Mouse (Mus musculus): Measurements from ENCODE around the gene Pygb.

Pygb gene

DNA sequence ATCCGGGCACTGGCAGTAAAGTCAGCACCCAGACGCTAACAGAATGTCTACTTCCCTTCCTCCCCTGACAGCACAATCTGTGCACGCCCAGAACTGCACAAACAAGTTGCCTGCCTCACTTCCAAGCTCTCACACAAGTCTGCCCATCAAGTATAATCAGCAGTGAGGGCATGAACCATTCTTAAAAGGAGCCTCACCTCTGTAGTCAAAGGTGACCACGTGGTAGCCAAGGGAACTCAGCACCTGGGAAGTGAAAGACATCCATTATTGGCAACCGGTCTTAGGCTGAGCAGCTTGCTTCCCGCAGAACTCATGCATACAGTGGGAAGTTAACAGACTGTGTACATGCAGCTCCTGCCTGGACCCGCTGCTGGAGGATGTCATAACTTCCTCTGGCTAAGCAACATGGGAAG, 55.5 kb downstream of the Pygb start:
- DNase-seq: no peak

- DNase-seq: no peak
Measured at GRCm38 (mm10) chr2:150844798-150845197, 58.3 kb downstream of the Pygb start.

- no peak for DNase-seq
Measured at GRCm38 (mm10) chr2:150847436-150847995, 61.0 kb downstream of the Pygb start.

- no peak for DNase-seq
Measured at GRCm38 (mm10) chr2:150851251-150851650, 64.7 kb downstream of the Pygb start.

DNA sequence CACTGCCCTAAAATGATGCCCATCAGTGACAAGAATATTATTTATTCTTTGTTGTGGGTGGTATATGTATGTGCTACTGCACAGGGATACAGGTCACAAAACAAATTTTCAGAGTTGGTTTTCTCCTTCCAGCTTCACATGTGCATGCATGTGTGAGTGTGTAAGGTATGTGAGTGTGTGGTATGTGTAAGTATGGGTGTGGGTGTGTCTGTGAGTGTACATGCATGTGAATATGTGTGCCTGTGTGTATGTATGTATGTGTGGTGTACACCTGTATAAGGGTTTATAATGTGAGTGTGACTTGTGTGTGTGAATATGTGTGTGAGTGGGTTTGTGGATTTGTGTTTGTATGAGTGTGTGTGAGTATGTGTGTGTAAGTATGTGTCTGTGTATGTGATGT, 68.7 kb downstream of the Pygb start:
- no peak for DNase-seq

GRCm38 (mm10) chr2:150858724-150859487, 72.4 kb downstream of the Pygb start:
- DNase-seq: no peak

GRCm38 (mm10) chr2:150859709-150860470, 73.4 kb downstream of the Pygb start:
- no peak for DNase-seq

DNA sequence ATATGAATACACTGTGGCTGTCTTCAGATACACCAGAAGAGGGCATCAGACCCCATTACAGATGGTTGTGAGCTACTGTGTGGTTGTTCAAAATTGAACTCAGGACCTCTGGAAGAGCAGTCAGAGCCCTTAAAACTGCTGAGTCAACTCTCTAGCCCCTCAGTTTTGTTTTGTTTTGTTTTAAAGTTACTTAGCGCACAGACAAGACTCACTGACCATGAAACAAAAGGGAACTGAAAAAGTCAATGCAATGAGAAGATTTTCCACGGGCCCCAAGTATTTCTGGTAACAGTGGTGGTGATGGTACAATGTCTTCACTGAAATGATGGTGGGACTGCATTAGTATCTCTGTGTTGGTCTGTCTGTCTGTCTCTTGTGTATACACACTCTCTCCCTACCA, 74.6 kb downstream of the Pygb start:
- no peak for DNase-seq

DNA sequence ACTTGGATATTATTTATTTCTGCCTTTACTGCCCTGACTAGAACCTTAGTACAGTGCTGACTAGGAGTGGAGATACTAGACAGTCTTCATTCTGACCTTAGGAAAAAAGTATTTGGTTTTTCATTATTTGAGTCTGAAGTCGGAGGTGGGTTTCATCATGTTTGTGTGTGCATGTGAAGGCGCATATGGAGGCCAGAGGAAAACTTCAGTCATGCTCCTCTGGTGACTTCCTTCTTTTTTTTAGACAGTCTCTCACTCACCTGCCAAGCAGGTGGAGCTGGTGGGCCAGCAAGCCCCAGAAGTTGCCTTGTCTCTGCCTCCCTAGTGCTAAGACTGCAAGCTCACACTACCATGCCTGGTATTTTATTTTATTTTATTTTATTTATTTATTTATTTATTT, 80.5 kb downstream of the Pygb start:
- DNase-seq: no peak

DNA sequence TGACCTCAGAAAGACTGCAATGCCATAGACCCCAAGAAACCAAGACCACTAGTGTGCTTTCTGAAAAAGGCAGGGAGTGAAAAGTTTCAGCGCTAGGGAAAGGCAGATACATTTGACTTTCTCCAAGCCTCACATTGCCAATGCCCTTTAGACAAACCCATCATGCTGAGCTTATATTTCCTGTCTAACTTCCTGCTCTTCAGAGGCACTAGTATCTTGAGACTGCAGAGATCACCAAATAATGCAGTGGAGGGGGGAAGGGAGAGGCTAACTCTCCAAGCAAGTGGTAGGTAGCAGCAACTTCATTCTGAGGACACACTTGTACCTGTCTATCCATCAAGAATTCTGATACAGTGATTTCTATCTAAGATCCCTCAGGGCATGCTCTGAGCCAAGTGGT, 82.9 kb downstream of the Pygb start:
- no peak for DNase-seq

DNA sequence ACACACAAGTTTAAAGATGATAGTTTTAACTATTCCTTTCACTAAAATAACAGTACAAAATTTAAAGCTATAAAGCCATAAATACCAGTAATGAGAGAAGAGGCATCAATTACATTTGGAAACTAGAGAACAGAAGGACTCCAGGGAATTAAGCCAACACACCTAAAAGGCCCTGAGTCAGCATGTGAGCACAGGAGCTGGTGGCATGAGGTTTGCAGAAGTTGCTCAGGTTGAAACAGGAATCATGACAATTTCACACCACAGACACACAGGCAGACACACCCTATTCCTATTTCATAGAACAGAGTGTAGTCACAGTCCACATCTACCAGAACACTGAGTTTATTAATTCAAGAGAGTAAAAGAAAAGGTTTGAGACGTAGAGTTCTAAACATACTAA, 88.0 kb downstream of the Pygb start:
- DNase-seq: no peak

DNA sequence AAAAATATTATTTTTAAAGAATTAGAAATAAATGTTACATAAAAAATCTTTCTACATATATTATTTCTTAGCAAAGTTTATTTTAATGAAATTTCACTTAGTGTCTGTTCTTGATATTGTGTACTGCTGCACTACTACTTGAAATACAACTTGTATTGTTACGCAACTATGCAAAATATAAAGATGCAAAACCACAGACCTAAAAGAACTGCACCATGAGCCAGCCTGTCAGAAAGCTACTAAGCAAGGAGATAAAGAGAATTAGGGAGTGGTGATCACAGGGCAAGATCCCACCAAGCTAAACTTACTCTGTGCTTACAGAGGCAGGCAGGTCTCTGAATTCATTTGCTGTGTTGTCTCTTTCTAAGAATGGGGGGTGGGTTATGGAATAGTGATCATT, 88.7 kb downstream of the Pygb start:
- DNase-seq: no peak

DNA sequence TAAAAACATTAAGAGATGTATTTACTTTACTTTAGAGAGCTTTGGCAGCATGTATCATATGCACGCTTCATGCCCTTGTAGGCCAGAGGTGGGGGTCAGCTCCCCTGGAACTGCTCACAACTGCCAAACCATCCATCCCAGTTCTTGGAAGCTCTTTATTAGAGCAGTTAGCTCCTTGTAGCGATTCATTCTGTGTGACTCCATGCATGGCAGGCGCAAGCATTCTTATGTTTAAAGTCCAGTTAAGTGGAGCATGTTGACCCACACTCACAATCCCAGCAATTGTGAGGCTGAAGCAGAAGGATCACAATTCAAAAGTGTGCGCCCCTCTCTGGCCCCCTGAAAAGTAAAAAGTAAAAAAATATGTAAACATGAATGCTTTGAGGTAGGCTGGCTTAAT, 91.0 kb downstream of the Pygb start:
- DNase-seq: no peak
